Mouse (Mus musculus) forebrain, embryonic 15.5 days (tissue): ENCODE measurements around the gene Evl. TPM values are rescaled to one million over a fixed set of nuclear protein-coding genes. Genes with fewer than 3 reads are reported as not detected.

ENCODE experiments used
- ATAC-seq: fragments of 200-750 bp; cut with Nextera tagmentation; replicated peaks from 2 replicates; pipeline ENCODE4 v1.8.0; 2017; ENCODE audit warnings: mild to moderate bottlenecking, moderate TSS enrichment, moderate library complexity
- H3K27ac ChIP-seq: fragments of 300-500 bp; sonication (generic); replicated peaks from 2 replicates; pipeline ENCODE4 v1.5.1; 2015; ENCODE audit warnings: mild to moderate bottlenecking, inconsistent platforms
- H3K27me3 ChIP-seq: fragments of 300-500 bp; sonication (generic); 2 replicates; pipeline ENCODE4 v1.6.1; 2015; ENCODE audit warnings: inconsistent platforms
- H3K36me3 ChIP-seq: fragments of 300-500 bp; sonication (generic); 2 replicates; pipeline ENCODE4 v1.6.1; 2015; ENCODE audit warnings: mild to moderate bottlenecking, inconsistent platforms
- H3K4me1 ChIP-seq: fragments of 300-500 bp; sonication (generic); 2 replicates; pipeline ENCODE4 v1.6.1; 2015; ENCODE audit warnings: inconsistent platforms
- H3K4me2 ChIP-seq: fragments of 300-500 bp; sonication (generic); replicated peaks from 2 replicates; pipeline ENCODE4 v1.6.1; 2015; ENCODE audit warnings: mild to moderate bottlenecking, inconsistent platforms
- H3K4me3 ChIP-seq: fragments of 300-500 bp; sonication (generic); 2 replicates; pipeline ENCODE4 v1.5.1; 2015; ENCODE audit warnings: mild to moderate bottlenecking, inconsistent platforms
- H3K9ac ChIP-seq: fragments of 300-500 bp; sonication (generic); replicated peaks from 2 replicates; pipeline ENCODE4 v1.6.1; 2015; ENCODE audit warnings: mild to moderate bottlenecking, inconsistent platforms
- H3K9me3 ChIP-seq: fragments of 300-500 bp; sonication (generic); 2 replicates; pipeline ENCODE4 v1.6.1; 2016; ENCODE audit warnings: inconsistent platforms
- WGBS: fragments of 180-500 bp; shearing (Covaris S2); methylation state at CpG from one replicate; pipeline ENCODE4 v1.1.7; 2015; ENCODE audit warnings: mixed read lengths; 5-methylcytosine and 5-hydroxymethylcytosine counted together
- polyA plus RNA-seq: library from polyadenylated mRNA; unstranded; fragments of >200 nt; fragmentation: Nextera tagmentation; extraction: Ambion mirVana; gene quantifications from 2 replicates; pipeline ENCODE4 v1.2.1, GENCODE M21; 2015

The Evl gene
- polyA plus RNA-seq, 1 experiment from 2014 or later: 213 TPM

- no peaks in the 10 kb centered on the region for H3K36me3 ChIP-seq
- H3K4me1 ChIP-seq: 0 out of 2 replicates have a peak, but pooled peaks cover 4% of the 10 kb centered on the region
- H3K4me2 ChIP-seq: no peak overlapping the region
- H3K27me3 ChIP-seq: no peaks in the 10 kb centered on the region
- H3K9ac ChIP-seq: no peak overlapping the region
- no peaks in the 10 kb centered on the region for H3K9me3 ChIP-seq
- no peak for ATAC-seq
- H3K4me3 ChIP-seq: no peak overlapping the region
- H3K27ac ChIP-seq: no peak overlapping the region
- 94% methylated on average over 6 of the region's 6 CpGs for WGBS
Measured at GRCm38 (mm10) chr12:108630741-108631688, 76.5 kb downstream of the Evl start.

GRCm38 (mm10) chr12:108632501-108632900, 78.0 kb downstream of the Evl start:
- ATAC-seq: no peak
- Histone ChIP-seq H3K4me1 (no peaks in the 10 kb centered on the region), H3K9ac (no peak overlapping the region), H3K36me3 (no peaks in the 10 kb centered on the region), H3K27me3 (no peaks in the 10 kb centered on the region), H3K4me2 (no peak overlapping the region), H3K27ac (no peak overlapping the region), H3K4me3 (no peak overlapping the region), H3K9me3 (no peaks in the 10 kb centered on the region)

- Histone ChIP-seq H3K9ac (no peak overlapping the region), H3K27me3 (no peaks in the 10 kb centered on the region), H3K9me3 (no peaks in the 10 kb centered on the region), H3K36me3 (no peaks in the 10 kb centered on the region), H3K4me1 (no peaks in the 10 kb centered on the region), H3K27ac (no peak overlapping the region), H3K4me3 (no peak overlapping the region), H3K4me2 (no peak overlapping the region)
- no peak for ATAC-seq
- 94% methylated on average over 1 of the region's 1 CpGs for WGBS
Measured at GRCm38 (mm10) chr12:108634031-108634430, 79.5 kb downstream of the Evl start.

GRCm38 (mm10) chr12:108635501-108635900, 81.0 kb downstream of the Evl start:
- no peaks in the 10 kb centered on the region for H3K27me3 ChIP-seq
- no peak for ATAC-seq
- WGBS: 93% methylated on average over 4 of the region's 4 CpGs

GRCm38 (mm10) chr12:108637440-108637839, 82.9 kb downstream of the Evl start:
- H3K4me2 ChIP-seq: no peak overlapping the region
- no peak overlapping the region for H3K9ac ChIP-seq
- ATAC-seq: no peak
- H3K4me1 ChIP-seq: no peaks in the 10 kb centered on the region
- no peaks in the 10 kb centered on the region for H3K27me3 ChIP-seq
- H3K27ac ChIP-seq: no peak overlapping the region
- no peak overlapping the region for H3K4me3 ChIP-seq
- H3K9me3 ChIP-seq: no peaks in the 10 kb centered on the region
- H3K36me3 ChIP-seq: no peaks in the 10 kb centered on the region
- WGBS: 88% methylated on average over 5 of the region's 5 CpGs

More at GRCm38 (mm10) chr12:108635501-108635900, 81.0 kb downstream of the Evl start:
- Histone ChIP-seq H3K4me2 (no peak overlapping the region), H3K4me1 (no peaks in the 10 kb centered on the region), H3K9ac (no peak overlapping the region), H3K9me3 (no peaks in the 10 kb centered on the region), H3K4me3 (no peak overlapping the region), H3K36me3 (no peaks in the 10 kb centered on the region), H3K27ac (no peak overlapping the region)

- 87% methylated on average over 3 of the region's 3 CpGs for WGBS
- no peak overlapping the region for H3K4me3 ChIP-seq
Measured at GRCm38 (mm10) chr12:108639126-108639525, 84.6 kb downstream of the Evl start.

GRCm38 (mm10) chr12:108642019-108642418, 87.5 kb downstream of the Evl start:
- Histone ChIP-seq H3K27me3 (no peaks in the 10 kb centered on the region), H3K27ac (no peak overlapping the region), H3K4me2 (no peak overlapping the region), H3K4me3 (no peak overlapping the region), H3K9ac (no peak overlapping the region), H3K36me3 (no peaks in the 10 kb centered on the region), H3K4me1 (no peaks in the 10 kb centered on the region), H3K9me3 (no peaks in the 10 kb centered on the region)
- WGBS: 98% methylated on average over 3 of the region's 3 CpGs
- no peak for ATAC-seq

More at GRCm38 (mm10) chr12:108639126-108639525, 84.6 kb downstream of the Evl start:
- H3K9me3 ChIP-seq: no peaks in the 10 kb centered on the region
- H3K36me3 ChIP-seq: no peaks in the 10 kb centered on the region
- ATAC-seq: no peak
- no peak overlapping the region for H3K27ac ChIP-seq
- no peaks in the 10 kb centered on the region for H3K4me1 ChIP-seq
- H3K4me2 ChIP-seq: no peak overlapping the region
- H3K27me3 ChIP-seq: no peaks in the 10 kb centered on the region
- H3K9ac ChIP-seq: no peak overlapping the region

- no peak overlapping the region for H3K27ac ChIP-seq
- no peak for ATAC-seq
- no peaks in the 10 kb centered on the region for H3K27me3 ChIP-seq
- H3K9me3 ChIP-seq: no peaks in the 10 kb centered on the region
- WGBS: 94% methylated on average over 1 of the region's 1 CpGs
- peaks cover 29% of the 10 kb centered on the region for H3K36me3 ChIP-seq
- no peak overlapping the region for H3K4me2 ChIP-seq
- H3K9ac ChIP-seq: no peak overlapping the region
- H3K4me1 ChIP-seq: no peaks in the 10 kb centered on the region
- H3K4me3 ChIP-seq: no peak overlapping the region
Measured at GRCm38 (mm10) chr12:108646234-108646633, 91.7 kb downstream of the Evl start.

- Histone ChIP-seq H3K4me3 (no peak overlapping the region), H3K27ac (no peak overlapping the region), H3K27me3 (no peaks in the 10 kb centered on the region), H3K4me2 (no peak overlapping the region), H3K9me3 (no peaks in the 10 kb centered on the region), H3K9ac (no peak overlapping the region), H3K36me3 (peaks cover 40% of the 10 kb centered on the region), H3K4me1 (no peaks in the 10 kb centered on the region)
- no peak for ATAC-seq
Measured at GRCm38 (mm10) chr12:108647784-108648183, 93.3 kb downstream of the Evl start.

- Histone ChIP-seq H3K9ac (no peak overlapping the region), H3K36me3 (peaks cover 54% of the 10 kb centered on the region)
- ATAC-seq: no peak
Measured at GRCm38 (mm10) chr12:108651053-108651660, 96.6 kb downstream of the Evl start.

GRCm38 (mm10) chr12:108653358-108654335, 99.1 kb downstream of the Evl start:
- Histone ChIP-seq H3K27ac (no peak overlapping the region), H3K9ac (no peak overlapping the region), H3K4me2 (no peak overlapping the region), H3K27me3 (no peaks in the 10 kb centered on the region), H3K4me3 (no peak overlapping the region), H3K4me1 (no peaks in the 10 kb centered on the region), H3K9me3 (no peaks in the 10 kb centered on the region), H3K36me3 (peaks cover 48% of the 10 kb centered on the region)
- WGBS: 93% methylated on average over 11 of the region's 11 CpGs
- no peak for ATAC-seq

More at GRCm38 (mm10) chr12:108651053-108651660, 96.6 kb downstream of the Evl start:
- Histone ChIP-seq H3K4me1 (no peaks in the 10 kb centered on the region), H3K4me3 (no peak overlapping the region), H3K27me3 (no peaks in the 10 kb centered on the region), H3K27ac (no peak overlapping the region), H3K9me3 (no peaks in the 10 kb centered on the region), H3K4me2 (no peak overlapping the region)
- WGBS: 56% methylated on average over 7 of the region's 7 CpGs
